Mouse (Mus musculus) bone marrow, adult 2 months (tissue): ENCODE measurements around the gene Orai1.

Experiments used
- CTCF ChIP-seq: fragments of 200-500 bp; IDR thresholded peaks from 2 replicates; pipeline ENCODE4 v1.5.1; 2011; ENCODE audit warnings: low read length, control low read depth; ENCODE audit not compliant: control insufficient read depth, insufficient read depth
- POLR2A ChIP-seq: fragments of 200-500 bp; IDR thresholded peaks from 2 replicates; pipeline ENCODE4 v1.6.1; 2011; ENCODE audit warnings: low read depth, mild to moderate bottlenecking, control low read depth, low read length, borderline replicate concordance; ENCODE audit not compliant: control insufficient read depth

GRCm38 (mm10) chr5:123059757-123060520, 45.1 kb downstream of the Orai1 start:
- peak; percentile 50 for TF ChIP-seq CTCF
- TF ChIP-seq POLR2A = no peak
